Mouse (Mus musculus): ENCODE measurements around the gene Adgrb2. TPM values are rescaled to one million over a fixed set of nuclear protein-coding genes. Genes with fewer than 3 reads are reported as not detected.

Adgrb2 gene
- 0.21 and 0.33 TPM in 2 replicates for polyA plus RNA-seq (2015; fragmentation: Nextera tagmentation; extraction: Ambion mirVana)

GRCm38 (mm10) chr4:129984421-129985061 is at the start of gene Adgrb2:
Adgrb2 (plus strand) TSS chr4:129984870.
- DNase-seq (ENCODE audit: low spot score) (peak; percentile 19), ATAC-seq (peak; percentile 37)
- peak within 1 kb of the TSS; percentile 50 for H3K4me3 ChIP-seq (ENCODE audit: low read depth, low read length)
- WGBS, result 10% methylated on average over 31 of the region's 77 CpGs
- peaks cover 45% of the 10 kb centered on the region for H3K27me3 ChIP-seq (replicated peaks; ENCODE audit: insufficient read depth, low read length)
- peaks cover 16% of the 10 kb centered on the region; the same call in 1 of the 2 replicates for H3K4me1 ChIP-seq (ENCODE audit: insufficient read depth, low read depth, low read length)
- no peak within 1 kb of the TSS for H3K27ac ChIP-seq (ENCODE audit: low read length)
- H3K4me2 ChIP-seq (replicated peaks; ENCODE audit: low read depth, low read length), result peak within 1 kb of the TSS; percentile 98
- no peaks in the 10 kb centered on the region for H3K9me3 ChIP-seq (ENCODE audit: low read length)
- no peak for TF ChIP-seq CTCF (IDR thresholded peaks at IDR 0.05)
- H3K36me3 ChIP-seq (ENCODE audit: insufficient read depth, low read length), result no peaks in the 10 kb centered on the region
- H3K9ac ChIP-seq (replicated peaks; ENCODE audit: low read depth), result no peak within 1 kb of the TSS

GRCm38 (mm10) chr4:129951359-129951821 is 33.3 kb upstream of the Adgrb2 start:
- 23% methylated on average over 6 of the region's 6 CpGs for WGBS
- Histone ChIP-seq H3K9ac (replicated peaks; ENCODE audit: low read depth) (no peak overlapping the region), H3K36me3 (ENCODE audit: insufficient read depth, low read length) (no peaks in the 10 kb centered on the region), H3K4me3 (ENCODE audit: low read depth, low read length) (no peak overlapping the region), H3K4me2 (replicated peaks; ENCODE audit: low read depth, low read length) (no peak overlapping the region), H3K4me1 (ENCODE audit: insufficient read depth, low read depth, low read length) (no peaks in the 10 kb centered on the region; the same call in 1 of the 2 replicates), H3K27me3 (replicated peaks; ENCODE audit: insufficient read depth, low read length) (no peaks in the 10 kb centered on the region), H3K9me3 (ENCODE audit: low read length) (no peaks in the 10 kb centered on the region), H3K27ac (ENCODE audit: low read length) (no peak overlapping the region)
- ATAC-seq (peak; percentile 87), DNase-seq (ENCODE audit: low spot score) (peak; percentile 85)
- TF ChIP-seq EP300 (IDR thresholded peaks at IDR 0.05) (no peak), CTCF (IDR thresholded peaks at IDR 0.05) (no peak)

GRCm38 (mm10) chr4:129952241-129952810 is 32.3 kb upstream of the Adgrb2 start:
- no peaks in the 10 kb centered on the region for H3K27me3 ChIP-seq (replicated peaks; ENCODE audit: insufficient read depth, low read length)
- H3K4me1 ChIP-seq (ENCODE audit: insufficient read depth, low read depth, low read length), result no peaks in the 10 kb centered on the region; the same call in 1 of the 2 replicates
- no peak for DNase-seq (ENCODE audit: low spot score)
- 33% methylated on average over 5 of the region's 5 CpGs for WGBS
- no peak for TF ChIP-seq EP300 (IDR thresholded peaks at IDR 0.05)
- no peak for TF ChIP-seq CTCF (IDR thresholded peaks at IDR 0.05)
- no peaks in the 10 kb centered on the region for H3K9me3 ChIP-seq (ENCODE audit: low read length)
- no peaks in the 10 kb centered on the region for H3K36me3 ChIP-seq (ENCODE audit: insufficient read depth, low read length)
- ATAC-seq, result no peak
- no peak overlapping the region for H3K4me2 ChIP-seq (replicated peaks; ENCODE audit: low read depth, low read length)
- no peak overlapping the region for H3K9ac ChIP-seq (replicated peaks; ENCODE audit: low read depth)
- H3K4me3 ChIP-seq (ENCODE audit: low read depth, low read length), result no peak overlapping the region
- H3K27ac ChIP-seq (ENCODE audit: low read length), result no peak overlapping the region

GRCm38 (mm10) chr4:129954527-129954926 is 30.1 kb upstream of the Adgrb2 start:
- DNase-seq (ENCODE audit: low spot score), result no peak
- ATAC-seq, result no peak

GRCm38 (mm10) chr4:129960180-129960944 is 24.3 kb upstream of the Adgrb2 start:
- 1% methylated on average over 36 of the region's 37 CpGs for WGBS
- peak; percentile 71 for DNase-seq (ENCODE audit: low spot score)
- Histone ChIP-seq H3K9ac (replicated peaks; ENCODE audit: low read depth) (no peak overlapping the region), H3K4me2 (replicated peaks; ENCODE audit: low read depth, low read length) (peak overlapping the region; percentile 62), H3K4me1 (ENCODE audit: insufficient read depth, low read depth, low read length) (no peaks in the 10 kb centered on the region; the same call in 1 of the 2 replicates), H3K36me3 (ENCODE audit: insufficient read depth, low read length) (no peaks in the 10 kb centered on the region), H3K27me3 (replicated peaks; ENCODE audit: insufficient read depth, low read length) (no peaks in the 10 kb centered on the region), H3K27ac (ENCODE audit: low read length) (no peak overlapping the region), H3K9me3 (ENCODE audit: low read length) (no peaks in the 10 kb centered on the region), H3K4me3 (ENCODE audit: low read depth, low read length) (peak overlapping the region; percentile 34)
- TF ChIP-seq EP300 (IDR thresholded peaks at IDR 0.05) (no peak), CTCF (IDR thresholded peaks at IDR 0.05) (no peak)
- peak; percentile 86 for ATAC-seq

More at GRCm38 (mm10) chr4:129954527-129954926, 30.1 kb upstream of the Adgrb2 start:
- Histone ChIP-seq H3K9ac (replicated peaks; ENCODE audit: low read depth) (no peak overlapping the region), H3K4me2 (replicated peaks; ENCODE audit: low read depth, low read length) (no peak overlapping the region), H3K4me1 (ENCODE audit: insufficient read depth, low read depth, low read length) (no peaks in the 10 kb centered on the region; the same call in 1 of the 2 replicates), H3K27me3 (replicated peaks; ENCODE audit: insufficient read depth, low read length) (no peaks in the 10 kb centered on the region), H3K4me3 (ENCODE audit: low read depth, low read length) (no peak overlapping the region), H3K36me3 (ENCODE audit: insufficient read depth, low read length) (no peaks in the 10 kb centered on the region), H3K9me3 (ENCODE audit: low read length) (no peaks in the 10 kb centered on the region), H3K27ac (ENCODE audit: low read length) (no peak overlapping the region)
- WGBS, result 63% methylated on average over 2 of the region's 2 CpGs
- no peak for TF ChIP-seq CTCF (IDR thresholded peaks at IDR 0.05)
- no peak for TF ChIP-seq EP300 (IDR thresholded peaks at IDR 0.05)

GRCm38 (mm10) chr4:129965294-129965693 is 19.4 kb upstream of the Adgrb2 start:
- Histone ChIP-seq H3K36me3 (ENCODE audit: insufficient read depth, low read length) (no peaks in the 10 kb centered on the region), H3K4me2 (replicated peaks; ENCODE audit: low read depth, low read length) (no peak overlapping the region), H3K9me3 (ENCODE audit: low read length) (no peaks in the 10 kb centered on the region), H3K27me3 (replicated peaks; ENCODE audit: insufficient read depth, low read length) (no peaks in the 10 kb centered on the region), H3K4me3 (ENCODE audit: low read depth, low read length) (no peak overlapping the region), H3K9ac (replicated peaks; ENCODE audit: low read depth) (no peak overlapping the region), H3K4me1 (ENCODE audit: insufficient read depth, low read depth, low read length) (no peaks in the 10 kb centered on the region), H3K27ac (ENCODE audit: low read length) (no peak overlapping the region)
- 60% methylated on average over 11 of the region's 11 CpGs for WGBS
- ATAC-seq (no peak), DNase-seq (ENCODE audit: low spot score) (no peak)
- TF ChIP-seq EP300 (IDR thresholded peaks at IDR 0.05) (no peak), CTCF (IDR thresholded peaks at IDR 0.05) (no peak)

All from lung, postnatal 0 days (tissue).